Mouse (Mus musculus): ENCODE measurements around the gene St8sia1.

GRCm38 (mm10) chr6:142945461-142945860 lies 18.8 kb downstream of the St8sia1 start:
- TF ChIP-seq CTCF (IDR thresholded peaks at IDR 0.05 in 2 of 3, conservative IDR thresholded peaks at IDR 0.05 in 1 of 3; ENCODE audit: control insufficient read depth in 1 of 3, insufficient read depth in 1 of 3, low read depth in 2 of 3, low read length in 3 of 3, poor library complexity in 1 of 3, severe bottlenecking in 1 of 3) = no peak
- TF ChIP-seq POLR2A (IDR thresholded peaks at IDR 0.05; ENCODE audit: control insufficient read depth in 1 of 2, insufficient read depth in 1 of 2, low read depth in 1 of 2, low read length in 2 of 2, poor library complexity in 1 of 2) = no peak
- no peak for TF ChIP-seq CHD2 (IDR thresholded peaks at IDR 0.05; ENCODE audit: low read length)
- no peak for TF ChIP-seq E2F4 (IDR thresholded peaks at IDR 0.05; ENCODE audit: borderline replicate concordance, low read depth, low read length)
- TF ChIP-seq EP300 (IDR thresholded peaks at IDR 0.05; ENCODE audit: low read depth in 1 of 2, low read length in 2 of 2) = no peak
- no peak for TF ChIP-seq BHLHE40 (IDR thresholded peaks at IDR 0.05; ENCODE audit: borderline replicate concordance, low read depth, low read length)
- TF ChIP-seq HCFC1 (IDR thresholded peaks at IDR 0.05; ENCODE audit: low read depth, low read length) = no peak
- TF ChIP-seq TAL1 (IDR thresholded peaks at IDR 0.05; ENCODE audit: low read length) = no peak
- no peak for TF ChIP-seq MAX (IDR thresholded peaks at IDR 0.05; ENCODE audit: low read length)
